Mouse (Mus musculus) neural tube, embryonic 13.5 days (tissue): ENCODE data around the gene Zfp619. TPM values are rescaled to one million over a fixed set of nuclear protein-coding genes. Genes with fewer than 3 reads are reported as not detected.

Source experiments
- polyA plus RNA-seq: library from polyadenylated mRNA; unstranded; fragments of >200 nt; fragmentation: Nextera tagmentation; extraction: Ambion mirVana; gene quantifications from 2 replicates; pipeline ENCODE4 v1.2.1, GENCODE M21; 2015

The Zfp619 gene
- polyA plus RNA-seq, 1 experiment from 2014 or later = 2.5 TPM

Other genes starting within 250 kb of the Zfp619 start
- gene Gm5114, start 104.6 kb upstream of the Zfp619 start, polyA plus RNA-seq = not detected in 2 replicates